Mouse (Mus musculus): ENCODE results near the gene Ccdc102a. TPM values are rescaled to one million over a fixed set of nuclear protein-coding genes. Genes with fewer than 3 reads are reported as not detected.
A peak's percentile ranks its signal among the peaks of the same experiment; 100 is the strongest.

Ccdc102a gene
- polyA plus RNA-seq, 1 experiment, result 11.1 TPM

DNA sequence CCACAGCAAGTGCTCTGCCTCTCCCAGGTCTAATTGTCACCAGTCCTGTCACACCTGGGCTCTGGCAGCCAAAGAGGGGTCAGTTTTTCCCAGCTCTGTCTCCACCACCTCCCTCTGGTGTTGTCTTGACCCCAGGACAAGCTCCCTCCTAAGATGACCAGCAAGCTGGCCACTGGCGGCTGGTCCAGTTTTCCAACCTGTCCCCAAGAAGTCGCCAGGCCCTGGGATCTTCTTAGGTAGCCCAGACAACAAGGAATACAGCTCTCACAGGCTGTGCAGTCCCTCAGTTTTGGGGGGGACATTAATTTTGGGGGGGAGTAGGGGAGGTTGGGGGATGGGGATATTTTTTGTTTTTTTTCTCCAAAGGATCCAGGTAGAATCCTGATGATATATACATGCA lies 45.3 kb downstream of the Ccdc102a start:
- TF ChIP-seq CTCF (IDR thresholded peaks at IDR 0.05; ENCODE audit: borderline replicate concordance, extremely low read depth, insufficient read depth, insufficient read length), result no peak
- TF ChIP-seq POLR2A (IDR thresholded peaks at IDR 0.05; ENCODE audit: borderline replicate concordance, extremely low read depth, insufficient read depth, insufficient read length, poor library complexity, severe bottlenecking), result no peak
- no peak for DNase-seq (ENCODE audit: low read depth)

DNA sequence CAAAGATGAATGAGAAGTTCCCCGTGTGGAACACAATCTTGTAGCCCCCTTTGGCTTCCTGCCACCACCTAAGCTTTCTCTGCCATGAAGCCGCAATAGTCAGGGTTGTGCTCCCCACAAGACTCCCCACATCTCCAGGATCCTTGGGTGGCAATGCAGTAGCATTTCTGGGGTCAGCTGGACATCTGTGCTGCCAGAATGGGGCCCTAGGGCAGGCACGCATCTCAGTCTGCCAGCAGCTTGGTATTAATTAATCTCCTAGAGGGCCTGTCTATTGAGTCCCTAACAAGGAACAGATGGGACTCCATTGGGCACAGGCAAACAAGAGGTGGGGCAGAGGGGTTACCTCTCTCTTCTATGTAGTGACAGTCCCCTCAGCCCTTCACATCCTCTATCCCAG lies 45.7 kb downstream of the Ccdc102a start:
- TF ChIP-seq POLR2A (IDR thresholded peaks at IDR 0.05; ENCODE audit: borderline replicate concordance, extremely low read depth, insufficient read depth, insufficient read length, poor library complexity, severe bottlenecking) (no peak), CTCF (IDR thresholded peaks at IDR 0.05; ENCODE audit: borderline replicate concordance, extremely low read depth, insufficient read depth, insufficient read length) (no peak)
- peak; percentile 80 for DNase-seq (ENCODE audit: low read depth)

DNA sequence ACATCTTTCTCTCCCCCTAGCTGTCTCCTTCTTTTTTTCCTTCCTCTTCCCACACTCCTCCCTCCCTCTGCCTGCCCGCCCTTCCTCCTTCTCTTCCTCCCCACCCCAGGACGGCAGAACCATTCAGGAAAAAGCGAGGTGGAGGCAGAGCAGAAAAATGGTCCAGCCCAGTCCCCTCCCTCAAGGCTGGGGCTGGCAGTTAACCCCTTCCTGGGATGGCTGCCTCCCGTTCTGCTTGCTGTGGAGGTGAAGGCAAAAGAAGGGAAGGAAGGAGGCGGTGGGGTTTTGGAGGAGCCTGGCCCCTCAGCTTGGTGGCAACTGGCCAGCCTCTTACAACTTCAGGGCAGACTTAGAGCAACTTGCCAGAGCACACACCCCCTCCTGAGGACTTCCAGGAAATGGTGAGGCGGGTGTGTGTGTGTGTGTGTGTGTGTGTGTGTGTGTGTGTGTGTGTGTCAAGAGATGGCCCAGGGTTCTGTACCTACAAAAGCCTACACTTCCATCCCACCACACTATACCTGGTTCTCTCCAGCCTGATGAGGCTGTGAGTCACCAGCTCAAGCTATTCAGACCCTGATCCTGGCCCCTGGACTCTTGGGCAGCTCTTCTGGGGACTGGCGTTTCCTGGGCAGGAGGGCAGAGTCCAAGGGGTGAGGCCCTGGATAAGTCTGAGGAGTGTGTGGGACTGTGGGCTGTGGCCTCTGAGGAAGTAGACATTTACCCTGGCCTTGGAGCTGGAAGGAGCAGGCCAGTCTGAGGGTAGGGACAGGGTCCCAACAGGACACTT lies 46.6 kb downstream of the Ccdc102a start:
- no peak for TF ChIP-seq CTCF (IDR thresholded peaks at IDR 0.05; ENCODE audit: borderline replicate concordance, extremely low read depth, insufficient read depth, insufficient read length)
- peak; percentile 28; the same call in 1 of the 2 replicates for TF ChIP-seq POLR2A (IDR thresholded peaks at IDR 0.05; ENCODE audit: borderline replicate concordance, extremely low read depth, insufficient read depth, insufficient read length, poor library complexity, severe bottlenecking)
- peak; percentile 97 for DNase-seq (ENCODE audit: low read depth)

DNA sequence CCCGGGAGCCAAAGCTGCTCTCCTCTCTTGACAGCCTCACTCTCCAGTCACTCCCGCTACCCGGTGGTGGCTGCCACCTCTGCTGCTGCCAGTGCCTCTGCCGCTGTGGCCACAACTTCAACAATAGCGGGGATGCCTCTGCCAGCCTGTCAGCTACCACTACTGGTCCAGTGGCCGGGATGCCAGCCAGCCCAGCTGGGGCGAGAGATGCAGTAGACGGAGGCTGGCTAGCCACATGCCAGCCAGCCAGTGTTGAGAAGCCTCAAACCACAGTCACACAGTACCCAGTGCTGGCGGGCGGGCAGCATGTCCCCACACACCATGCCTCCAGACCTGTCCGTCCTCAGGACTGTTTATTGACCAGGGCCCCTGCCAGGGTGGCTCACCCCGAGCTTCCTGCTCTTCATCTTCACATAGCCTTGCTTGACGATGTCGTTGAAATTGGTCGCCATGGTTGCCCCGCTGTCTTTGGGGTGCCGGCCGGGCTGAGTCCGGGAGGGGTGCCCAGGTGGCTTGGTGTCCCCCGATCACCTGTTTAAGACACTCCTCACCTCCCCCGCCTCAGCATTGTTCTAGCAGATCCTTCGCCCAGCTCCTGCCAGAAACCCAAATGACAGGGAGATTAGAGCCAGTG lies 47.3 kb downstream of the Ccdc102a start:
- no peak for TF ChIP-seq POLR2A (IDR thresholded peaks at IDR 0.05; ENCODE audit: borderline replicate concordance, extremely low read depth, insufficient read depth, insufficient read length, poor library complexity, severe bottlenecking)
- no peak for TF ChIP-seq CTCF (IDR thresholded peaks at IDR 0.05; ENCODE audit: borderline replicate concordance, extremely low read depth, insufficient read depth, insufficient read length)
- peak; percentile 78 for DNase-seq (ENCODE audit: low read depth)

DNA sequence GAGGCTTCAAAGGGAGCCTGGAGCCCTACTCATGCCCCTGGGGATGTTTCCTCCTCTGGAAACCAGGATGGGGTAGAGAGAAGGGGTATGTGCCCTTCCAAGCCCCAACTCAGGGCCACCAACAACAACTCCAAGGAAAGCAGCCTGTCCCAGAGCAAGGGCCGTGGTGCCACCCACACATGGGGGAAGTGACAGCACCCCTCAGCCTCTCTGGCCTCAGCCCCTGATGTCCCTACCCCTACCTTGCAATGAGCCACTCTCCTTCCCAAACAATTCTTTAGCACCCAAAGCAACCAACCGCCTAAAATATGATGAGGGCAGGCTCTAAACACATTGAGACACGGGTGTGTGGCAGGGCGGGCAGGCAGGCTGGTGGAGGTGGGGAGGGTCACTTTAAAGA lies 47.9 kb downstream of the Ccdc102a start:
- no peak for DNase-seq (ENCODE audit: low read depth)
- TF ChIP-seq CTCF (IDR thresholded peaks at IDR 0.05; ENCODE audit: borderline replicate concordance, extremely low read depth, insufficient read depth, insufficient read length), result no peak
- TF ChIP-seq POLR2A (IDR thresholded peaks at IDR 0.05; ENCODE audit: borderline replicate concordance, extremely low read depth, insufficient read depth, insufficient read length, poor library complexity, severe bottlenecking), result no peak

DNA sequence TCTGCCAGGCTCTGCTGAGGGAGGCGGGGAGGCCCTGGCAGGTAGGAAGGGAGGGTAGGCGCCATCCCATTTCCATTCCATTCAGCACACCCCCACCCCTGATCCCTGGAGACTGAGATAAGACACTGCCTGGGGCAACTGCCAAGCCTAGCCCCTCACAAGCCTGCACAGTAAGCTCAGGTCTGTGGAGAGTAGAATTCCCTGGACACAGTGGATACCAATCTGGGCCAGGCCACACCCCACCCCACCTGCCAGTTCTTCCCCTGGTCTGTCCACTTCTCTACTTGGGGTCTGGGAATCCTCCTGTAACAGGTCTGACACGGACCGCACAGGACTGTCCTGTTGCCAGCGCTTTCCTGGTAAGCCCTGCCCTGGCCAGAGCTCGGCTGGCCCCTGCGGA lies 48.8 kb downstream of the Ccdc102a start:
- peak; percentile 50 for DNase-seq (ENCODE audit: low read depth)
- no peak for TF ChIP-seq CTCF (IDR thresholded peaks at IDR 0.05; ENCODE audit: borderline replicate concordance, extremely low read depth, insufficient read depth, insufficient read length)
- TF ChIP-seq POLR2A (IDR thresholded peaks at IDR 0.05; ENCODE audit: borderline replicate concordance, extremely low read depth, insufficient read depth, insufficient read length, poor library complexity, severe bottlenecking), result no peak

GRCm38 (mm10) chr8:94866921-94867320 lies 51.0 kb downstream of the Ccdc102a start:
- no peak for DNase-seq (ENCODE audit: low read depth)
- TF ChIP-seq CTCF (IDR thresholded peaks at IDR 0.05; ENCODE audit: borderline replicate concordance, extremely low read depth, insufficient read depth, insufficient read length) (no peak), POLR2A (IDR thresholded peaks at IDR 0.05; ENCODE audit: borderline replicate concordance, extremely low read depth, insufficient read depth, insufficient read length, poor library complexity, severe bottlenecking) (no peak)

GRCm38 (mm10) chr8:94865292-94865691 lies 52.6 kb downstream of the Ccdc102a start:
- DNase-seq (ENCODE audit: low read depth), result no peak
- no peak for TF ChIP-seq CTCF (IDR thresholded peaks at IDR 0.05; ENCODE audit: borderline replicate concordance, extremely low read depth, insufficient read depth, insufficient read length)
- no peak for TF ChIP-seq POLR2A (IDR thresholded peaks at IDR 0.05; ENCODE audit: borderline replicate concordance, extremely low read depth, insufficient read depth, insufficient read length, poor library complexity, severe bottlenecking)

DNA sequence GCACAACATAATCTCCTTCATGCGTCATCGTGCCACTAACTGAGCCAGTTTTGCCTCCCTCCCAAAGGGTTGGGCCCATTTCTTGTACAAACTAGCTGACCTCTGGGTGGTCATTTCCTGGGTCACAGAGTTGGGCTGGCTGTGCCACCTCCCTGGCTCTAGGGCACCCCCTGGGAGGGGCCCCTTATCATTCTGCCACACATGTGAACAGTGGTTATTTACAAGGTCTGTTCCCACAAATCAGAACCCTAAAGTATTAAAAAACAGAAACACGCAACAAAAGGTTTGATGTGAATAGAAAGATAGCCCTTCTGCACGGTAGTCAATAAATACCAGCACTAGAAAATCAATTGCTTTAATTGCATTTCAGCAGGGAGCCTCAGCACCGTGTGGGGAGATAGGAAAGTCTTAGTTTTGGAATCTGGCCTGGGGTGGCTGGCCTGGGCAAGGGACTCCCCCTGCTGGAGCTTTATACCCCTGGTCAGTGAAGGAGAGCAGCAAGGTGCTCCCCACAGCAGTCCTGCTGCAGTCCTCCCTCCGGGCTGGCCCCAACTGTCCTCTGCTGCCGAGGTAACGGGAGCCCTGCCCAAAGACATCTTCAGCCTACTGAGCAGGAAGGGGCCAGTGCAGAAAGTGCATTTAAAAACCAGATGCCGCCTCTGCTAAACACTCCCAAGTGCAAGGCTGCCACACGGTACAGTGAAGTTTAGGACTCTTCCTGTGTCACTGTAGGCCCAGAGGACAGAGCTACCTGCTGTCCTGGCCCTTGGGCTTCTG lies 53.8 kb downstream of the Ccdc102a start:
- TF ChIP-seq POLR2A (IDR thresholded peaks at IDR 0.05; ENCODE audit: borderline replicate concordance, extremely low read depth, insufficient read depth, insufficient read length, poor library complexity, severe bottlenecking) (no peak), CTCF (IDR thresholded peaks at IDR 0.05; ENCODE audit: borderline replicate concordance, extremely low read depth, insufficient read depth, insufficient read length) (no peak)
- no peak for DNase-seq (ENCODE audit: low read depth)

DNA sequence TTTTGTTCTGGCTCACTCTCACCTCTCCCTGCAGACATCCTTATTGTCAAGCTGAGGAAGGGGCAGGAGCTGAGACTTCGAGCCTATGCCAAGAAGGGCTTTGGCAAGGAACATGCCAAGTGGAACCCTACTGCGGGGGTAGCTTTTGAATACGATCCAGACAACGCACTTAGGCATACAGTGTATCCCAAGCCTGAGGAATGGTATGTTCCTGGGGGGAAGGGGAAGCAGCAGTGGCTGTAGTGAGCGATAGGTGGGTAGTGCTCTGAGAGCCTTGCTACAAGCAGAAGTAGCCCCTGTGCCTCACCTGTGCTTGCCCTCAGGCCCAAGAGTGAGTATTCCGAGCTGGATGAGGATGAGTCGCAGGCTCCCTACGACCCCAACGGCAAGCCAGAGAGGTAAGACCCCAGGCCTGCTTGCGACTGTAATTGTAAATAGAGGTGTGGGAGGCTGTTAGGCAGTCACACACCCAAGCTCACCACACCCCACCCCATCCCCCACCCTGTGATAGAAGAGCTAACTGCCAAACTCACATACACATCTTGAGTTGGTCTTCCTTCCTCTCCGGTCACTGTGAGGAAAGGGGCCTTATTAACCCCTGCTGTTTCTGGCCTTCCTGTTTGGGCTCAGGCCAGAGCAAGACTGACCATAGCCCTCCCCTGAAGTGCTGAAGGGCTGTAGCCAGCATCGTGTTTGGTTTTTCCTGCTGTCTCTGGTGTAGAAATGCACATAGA lies 55.2 kb downstream of the Ccdc102a start:
- DNase-seq (ENCODE audit: low read depth), result peak; percentile 31
- TF ChIP-seq POLR2A (IDR thresholded peaks at IDR 0.05; ENCODE audit: borderline replicate concordance, extremely low read depth, insufficient read depth, insufficient read length, poor library complexity, severe bottlenecking), result no peak
- no peak for TF ChIP-seq CTCF (IDR thresholded peaks at IDR 0.05; ENCODE audit: borderline replicate concordance, extremely low read depth, insufficient read depth, insufficient read length)
